Mouse (Mus musculus) spleen, adult 2 months (tissue): ENCODE measurements around the gene Mid1. TPM values are rescaled to one million over a fixed set of nuclear protein-coding genes. Genes with fewer than 3 reads are reported as not detected.
"Not testable (repeated sequence)": the region's sequence is repeated elsewhere in the genome, so short reads cannot be mapped to it uniquely, and the experiment has no call there.

Experiments used
- DNase-seq, 2 experiments: peaks; one replicate each; pipeline versions ENCODE4 v3.0.0 to v3.0.0-alpha.2; 2012 to 2021; ENCODE audit warnings: low spot score in 2 of 2, low read depth in 1 of 2
- H3K27ac ChIP-seq: fragments of 200-500 bp; 2 replicates; pipeline ENCODE4 v1.5.1; 2012; ENCODE audit warnings: low read length, inconsistent platforms; ENCODE audit not compliant: insufficient read depth
- H3K27me3 ChIP-seq: fragments of 200-500 bp; 2 replicates; pipeline ENCODE4 v1.6.1; 2012; ENCODE audit warnings: mild to moderate bottlenecking, moderate library complexity, low read length, inconsistent platforms; ENCODE audit not compliant: control insufficient read depth, insufficient read depth
- H3K36me3 ChIP-seq: fragments of 200-500 bp; 2 replicates; pipeline ENCODE4 v1.6.1; 2012; ENCODE audit warnings: mild to moderate bottlenecking, low read length, inconsistent platforms; ENCODE audit not compliant: control insufficient read depth, insufficient read depth
- H3K4me1 ChIP-seq: fragments of 200-500 bp; 2 replicates; pipeline ENCODE4 v1.6.1; 2011; ENCODE audit warnings: inconsistent platforms; ENCODE audit not compliant: control insufficient read depth, insufficient read depth, insufficient read length
- H3K4me3 ChIP-seq: fragments of 200-500 bp; 2 replicates; pipeline ENCODE4 v1.5.1; 2011; ENCODE audit warnings: mild to moderate bottlenecking, inconsistent platforms; ENCODE audit not compliant: insufficient read depth, insufficient read length; ENCODE audit errors: extremely low read depth
- CTCF ChIP-seq: fragments of 200-500 bp; IDR thresholded peaks from 2 replicates; pipeline ENCODE4 v1.5.1; 2011; ENCODE audit warnings: mild to moderate bottlenecking, inconsistent platforms; ENCODE audit not compliant: insufficient read depth, insufficient read length, insufficient replicate concordance; ENCODE audit errors: extremely low read depth
- POLR2A ChIP-seq: fragments of 200-500 bp; IDR thresholded peaks from 2 replicates; pipeline ENCODE4 v1.6.1; 2011; ENCODE audit warnings: low read depth, low read length, inconsistent platforms
- WGBS: fragments of 180-500 bp; shearing (Covaris S2); methylation state at CpG from one replicate; pipeline ENCODE4 v1.1.7; 2018; 5-methylcytosine and 5-hydroxymethylcytosine counted together
- polyA plus RNA-seq: library from polyadenylated mRNA; depleted of rRNA; stranded (reverse); fragments of >200 nt; gene quantifications from 2 replicates; pipeline ENCODE4 v1.2.3, GENCODE M21; 2012

Gene Mid1
- polyA plus RNA-seq, 1 experiment, result 4.1 TPM

GRCm38 (mm10) chrX:169980203-169980556 is 295.2 kb downstream of the Mid1 start:
- H3K36me3 ChIP-seq, H3K27me3 ChIP-seq, H3K27ac ChIP-seq, H3K4me3 ChIP-seq, H3K4me1 ChIP-seq: not testable (repeated sequence)
- DNase-seq, result peak in 1 of 2 experiments; percentile 14
- whole genome bisulfite sequencing, result 83% methylated on average over 6 of the region's 6 CpGs

GRCm38 (mm10) chrX:169980809-169981289 is 295.9 kb downstream of the Mid1 start:
- no peak for TF ChIP-seq CTCF
- no peak for TF ChIP-seq POLR2A
- H3K27ac ChIP-seq, result 0 out of 2 replicates have a peak overlapping the region, but pooled peaks have one; percentile 4
- peaks cover 8% of the 10 kb centered on the region; the same call in 1 of the 2 replicates for H3K4me1 ChIP-seq
- no peaks in the 10 kb centered on the region for H3K27me3 ChIP-seq
- peak in 1 of 2 experiments; percentile 4 for DNase-seq
- H3K4me3 ChIP-seq, result no peak overlapping the region
- 87% methylated on average over 12 of the region's 12 CpGs for WGBS
- peaks cover 8% of the 10 kb centered on the region for H3K36me3 ChIP-seq

- not testable (repeated sequence) for H3K4me3 ChIP-seq, H3K4me1 ChIP-seq, H3K36me3 ChIP-seq, H3K27ac ChIP-seq, H3K27me3 ChIP-seq
- WGBS, result 90% methylated on average over 19 of the region's 19 CpGs
- peak in 1 of 2 experiments; percentile 23 for DNase-seq
Measured at GRCm38 (mm10) chrX:169981761-169982181, 296.8 kb downstream of the Mid1 start.

GRCm38 (mm10) chrX:169982606-169983400 is 297.8 kb downstream of the Mid1 start:
- H3K4me3 ChIP-seq, H3K27ac ChIP-seq, DNase-seq, H3K27me3 ChIP-seq, H3K36me3 ChIP-seq: not testable (repeated sequence)
- WGBS, result 94% methylated on average over 23 of the region's 23 CpGs
- H3K4me1 ChIP-seq, result peaks cover 13% of the 10 kb centered on the region

- H3K27me3 ChIP-seq, H3K27ac ChIP-seq, H3K4me3 ChIP-seq, H3K36me3 ChIP-seq: not testable (repeated sequence)
- H3K4me1 ChIP-seq, result peaks cover 11% of the 10 kb centered on the region
- DNase-seq, result peak in 1 of 2 experiments; percentile 26
- WGBS, result 93% methylated on average over 19 of the region's 19 CpGs
Measured at GRCm38 (mm10) chrX:169983401-169984165, 298.6 kb downstream of the Mid1 start.

- Histone ChIP-seq H3K36me3 (peaks cover 13% of the 10 kb centered on the region), H3K4me1 (peaks cover 12% of the 10 kb centered on the region)
- H3K27ac ChIP-seq, H3K27me3 ChIP-seq, H3K4me3 ChIP-seq: not testable (repeated sequence)
- DNase-seq, result peak in 1 of 2 experiments; percentile 14
- WGBS, result 91% methylated on average over 7 of the region's 7 CpGs
Measured at GRCm38 (mm10) chrX:169984331-169984730, 299.3 kb downstream of the Mid1 start.

GRCm38 (mm10) chrX:169984853-169985252 is 299.9 kb downstream of the Mid1 start:
- not testable (repeated sequence) for H3K4me3 ChIP-seq, H3K4me1 ChIP-seq, H3K27ac ChIP-seq, H3K27me3 ChIP-seq
- peaks cover 13% of the 10 kb centered on the region for H3K36me3 ChIP-seq
- DNase-seq, result peak in 1 of 2 experiments; percentile 29
- WGBS, result 90% methylated on average over 21 of the region's 21 CpGs

- 84% methylated on average over 18 of the region's 18 CpGs for WGBS
- not testable (repeated sequence) for H3K27ac ChIP-seq, H3K4me3 ChIP-seq, H3K4me1 ChIP-seq, H3K27me3 ChIP-seq
- H3K36me3 ChIP-seq, result peaks cover 13% of the 10 kb centered on the region
- peak; percentile 25 to 56 for DNase-seq
Measured at GRCm38 (mm10) chrX:169985796-169986195, 300.8 kb downstream of the Mid1 start.

- DNase-seq, result peak; percentile 85
- 51% methylated on average over 51 of the region's 51 CpGs for WGBS
- not testable (repeated sequence) for H3K4me1 ChIP-seq, H3K27me3 ChIP-seq
- H3K4me3 ChIP-seq, result peak overlapping the region; percentile 2; the same call in 1 of the 2 replicates
- H3K27ac ChIP-seq, result peak overlapping the region; percentile 6; the same call in 1 of the 2 replicates
- peaks cover 13% of the 10 kb centered on the region for H3K36me3 ChIP-seq
Measured at GRCm38 (mm10) chrX:169986519-169987367, 301.7 kb downstream of the Mid1 start.
